Comparison of ENCODE assay signal across 22 mouse cellular contexts in the genomic region with DNA sequence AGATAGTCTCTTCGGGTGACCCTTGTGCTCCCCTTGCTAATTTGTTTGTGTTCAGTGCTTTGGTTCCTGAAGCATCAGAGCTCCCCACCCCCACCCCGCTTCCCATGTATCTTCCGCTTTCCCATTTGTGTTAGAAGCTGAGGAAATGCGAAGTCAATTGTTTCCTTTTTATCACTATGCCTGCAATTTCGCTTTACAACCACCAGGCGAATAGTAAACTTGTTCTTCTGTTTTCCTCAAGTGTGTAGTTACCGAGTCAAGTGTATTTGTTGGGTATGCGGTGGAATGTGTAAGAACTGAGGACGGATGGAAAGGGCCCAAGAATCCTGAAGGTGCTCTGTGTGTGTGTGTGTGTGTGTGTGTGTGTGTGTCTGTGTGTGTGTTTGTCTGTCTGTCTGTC. TPM values are rescaled to one million over a fixed set of nuclear protein-coding genes. Genes with fewer than 3 reads are reported as not detected.
A peak's percentile ranks its signal among the peaks of the same experiment; 100 is the strongest.
DNase-seq lines count a peak whose midpoint lies in the region; ATAC-seq and TF ChIP-seq lines count a peak whose summit lies in the region.
"Had no signal": no experiment of that assay in that cellular context is flagged by ENCODE, and none has a peak within 500 bp of the region (broad histone marks: within the 10 kb centered on the region; RNA-seq: fewer than 3 reads in every experiment).

No protein-coding gene starts in this region.

- no peaks in the 10 kb centered on the region; the same call in 1 of the 2 replicates for H3K36me3 ChIP-seq in heart, embryonic 11.5 days (ENCODE audit: control insufficient read depth, insufficient read depth, low read length)
- no peaks in the 10 kb centered on the region for H3K36me3 ChIP-seq in liver, adult 2 months (ENCODE audit: control insufficient read depth, insufficient read depth, low read length)
- H3K36me3 ChIP-seq in liver, embryonic 13.5 days: no peaks in the 10 kb centered on the region
- H3K36me3 ChIP-seq: G1E had no signal

- ATAC-seq in heart, embryonic 11.5 days (replicated peaks; ENCODE audit: insufficient number of reproducible peaks, low FRiP score, low TSS enrichment): no peak
- no peak for ATAC-seq in liver, embryonic 13.5 days (ENCODE audit: low read depth)

- no peaks in the 10 kb centered on the region for H3K79me2 ChIP-seq in liver, adult 2 months (ENCODE audit: control insufficient read depth, insufficient read depth, low read length)

- no peak overlapping the region for H3K4me3 ChIP-seq in heart, embryonic 11.5 days (ENCODE audit: low read depth, low read length)
- H3K4me3 ChIP-seq in liver, adult 2 months (ENCODE audit: insufficient read depth, low read depth, low read length): no peak overlapping the region
- no peak overlapping the region for H3K4me3 ChIP-seq in liver, embryonic 13.5 days (replicated peaks)
- H3K4me3 ChIP-seq: embryonic facial prominence, embryonic 12.5 days had no signal

- no peaks in the 10 kb centered on the region for H3K9me3 ChIP-seq in heart, embryonic 11.5 days (replicated peaks; ENCODE audit: control insufficient read depth, low read length)
- H3K9me3 ChIP-seq in liver, embryonic 13.5 days (replicated peaks): no peaks in the 10 kb centered on the region
- H3K9me3 ChIP-seq: embryonic facial prominence, embryonic 12.5 days had no signal

- intact Hi-C loops in heart, postnatal 10 days (cut with DNase I): loop anchor here (1.0 kb wide), 1 partner anchor 30 kb away; no protein-coding TSS in a partner anchor

- H3K4me1 ChIP-seq in heart, embryonic 11.5 days (ENCODE audit: control insufficient read depth, insufficient read depth, low read length): peaks cover 17% of the 10 kb centered on the region
- no peaks in the 10 kb centered on the region for H3K4me1 ChIP-seq in liver, adult 2 months (ENCODE audit: control insufficient read depth, insufficient read depth, low read length)
- peaks cover 20% of the 10 kb centered on the region for H3K4me1 ChIP-seq in liver, embryonic 13.5 days (replicated peaks)

- H3K27ac ChIP-seq in heart, embryonic 11.5 days (ENCODE audit: low read depth, low read length): peak overlapping the region; percentile 6; the same call in 1 of the 2 replicates
- H3K27ac ChIP-seq in liver, adult 2 months (replicated peaks; ENCODE audit: insufficient read depth, low read depth, low read length): 0 out of 2 replicates have a peak overlapping the region, but pooled peaks have one; percentile 17
- no peak overlapping the region for H3K27ac ChIP-seq in liver, embryonic 13.5 days
- H3K27ac ChIP-seq: embryonic facial prominence, embryonic 12.5 days had no signal

- TF ChIP-seq POLR2A in liver, adult 2 months (IDR thresholded peaks at IDR 0.05; ENCODE audit: extremely low read depth, insufficient read depth, low read length): no peak

- peak overlapping the region; percentile 43; the same call in 1 of the 2 replicates for H3K4me2 ChIP-seq in heart, embryonic 11.5 days
- H3K4me2 ChIP-seq in liver, embryonic 13.5 days: peak overlapping the region; percentile 42
- H3K4me2 ChIP-seq: embryonic facial prominence, embryonic 12.5 days had no signal

- no peaks in the 10 kb centered on the region for H3K27me3 ChIP-seq in heart, embryonic 11.5 days (ENCODE audit: control insufficient read depth, insufficient read depth, low read length)
- H3K27me3 ChIP-seq in liver, adult 2 months (ENCODE audit: control insufficient read depth, insufficient read depth, low read length): no peaks in the 10 kb centered on the region
- H3K27me3 ChIP-seq in liver, embryonic 13.5 days: no peaks in the 10 kb centered on the region
- H3K27me3 ChIP-seq: embryonic facial prominence, embryonic 12.5 days had no signal

- H3K9ac ChIP-seq in heart, embryonic 11.5 days (ENCODE audit: low read depth, low read length): no peak overlapping the region
- H3K9ac ChIP-seq in liver, adult 2 months (ENCODE audit: low read depth, low read length): no peak overlapping the region
- H3K9ac ChIP-seq in liver, embryonic 13.5 days: no peak overlapping the region
- H3K9ac ChIP-seq: embryonic facial prominence, embryonic 12.5 days had no signal

- DNase-seq in heart, postnatal 10 days: no peak
- DNase-seq in liver, adult 2 months (ENCODE audit: extremely low read depth, low read depth, low spot score): no peak
- DNase-seq in liver (no peak), MEL-GATA-1-ER (ENCODE audit: extremely low read depth, low read depth) (peak; percentile 36)
- DNase-seq in liver, embryonic 13.5 days: no peak
- no peak for DNase-seq in ovary, adult 18-20 months (ENCODE audit: low spot score)
- no peak for DNase-seq in layer of hippocampus, postnatal 36 days
- DNase-seq: gastrocnemius, postnatal 36 days; thymus, adult 2 months had no signal

- no peak for TF ChIP-seq CTCF in liver, adult 2 months (IDR thresholded peaks at IDR 0.05; ENCODE audit: low read depth, low read length)

- WGBS in heart, embryonic 11.5 days (ENCODE audit: insufficient replicate concordance): 71% methylated on average over 9 of the region's 9 CpGs
- WGBS in liver, adult 2 months: 86% methylated on average over 9 of the region's 9 CpGs
- 49% methylated on average over 9 of the region's 9 CpGs for WGBS in liver, embryonic 13.5 days (ENCODE audit: insufficient replicate concordance)

RNA-seq across cellular contexts. Expression of gene Tmem98, which starts 11.8 kb away (rescaled TPM):
- 113 and 116 TPM in 2 replicates for polyA plus RNA-seq in heart, embryonic 11.5 days (2014; fragmentation: Nextera tagmentation; extraction: Ambion mirVana)
- 10 to 100 TPM; 29.7 to 36.6 TPM for total RNA-seq in heart, postnatal 10 days (2021)
- total RNA-seq in liver, adult 2 months (2014; rRNA removed): 17.9 and 19.9 TPM in 2 replicates
- polyA plus RNA-seq in liver, adult 2 months (2012; rRNA removed): 18.3 and 29.7 TPM in 2 replicates
- 11.7 and 12.6 TPM in 2 replicates for polyA plus RNA-seq in liver, embryonic 13.5 days (2015; fragmentation: Nextera tagmentation; extraction: Ambion mirVana)
- 1 to 10 TPM; 7.3 to 8.0 TPM for total RNA-seq in layer of hippocampus, postnatal 36 days (2021)
- total RNA-seq: G1E had no signal
- polyA plus RNA-seq: G1E had no signal

RNA-seq across cellular contexts. Expression of gene Spaca3, which starts 36.4 kb away (rescaled TPM):
- not detected in 2 replicates for polyA plus RNA-seq in heart, embryonic 11.5 days (2014; fragmentation: Nextera tagmentation; extraction: Ambion mirVana)
- not detected for total RNA-seq in heart, postnatal 10 days (2021)
- total RNA-seq in liver, adult 2 months (2014; rRNA removed): not detected in 2 replicates
- polyA plus RNA-seq in liver, adult 2 months (2012; rRNA removed): not detected in 2 replicates
- polyA plus RNA-seq in liver, embryonic 13.5 days (2015; fragmentation: Nextera tagmentation; extraction: Ambion mirVana): not detected in 2 replicates
- total RNA-seq in layer of hippocampus, postnatal 36 days (2021): not detected
- total RNA-seq: adrenal gland, postnatal 36 days; G1E; gastrocnemius, postnatal 36 days; heart, postnatal 4 days; left cerebral cortex, postnatal 10 days; megakaryocyte, adult 5-6 weeks had no signal
- polyA plus RNA-seq: C2C12; embryonic facial prominence, embryonic 12.5 days; frontal cortex, adult 2 months; G1E; kidney, postnatal 0 days; liver, embryonic 16.5 days; midbrain, embryonic 16.5 days; neural tube, embryonic 11.5 days had no signal

RNA-seq across cellular contexts. Expression of gene Myo1d, which starts 42.0 kb away (rescaled TPM):
- polyA plus RNA-seq in heart, embryonic 11.5 days (2014; fragmentation: Nextera tagmentation; extraction: Ambion mirVana): 10.8 and 11.1 TPM in 2 replicates
- total RNA-seq in heart, postnatal 10 days (2021): 10 to 100 TPM; 17.6 to 19.0 TPM
- 5.2 and 6.8 TPM in 2 replicates for total RNA-seq in liver, adult 2 months (2014; rRNA removed)
- 6.8 and 7.8 TPM in 2 replicates for polyA plus RNA-seq in liver, adult 2 months (2012; rRNA removed)
- polyA plus RNA-seq in liver, embryonic 13.5 days (2015; fragmentation: Nextera tagmentation; extraction: Ambion mirVana): 5.2 and 6.3 TPM in 2 replicates
- total RNA-seq in layer of hippocampus, postnatal 36 days (2021): 1 to 10 TPM; 7.0 to 7.8 TPM
- total RNA-seq: G1E had no signal
- polyA plus RNA-seq: G1E had no signal
